Mouse (Mus musculus): ENCODE results near the gene Psmb1.
"Not testable (repeated sequence)": the region's sequence is repeated elsewhere in the genome, so short reads cannot be mapped to it uniquely, and the experiment has no call there.

Psmb1 gene

DNA sequence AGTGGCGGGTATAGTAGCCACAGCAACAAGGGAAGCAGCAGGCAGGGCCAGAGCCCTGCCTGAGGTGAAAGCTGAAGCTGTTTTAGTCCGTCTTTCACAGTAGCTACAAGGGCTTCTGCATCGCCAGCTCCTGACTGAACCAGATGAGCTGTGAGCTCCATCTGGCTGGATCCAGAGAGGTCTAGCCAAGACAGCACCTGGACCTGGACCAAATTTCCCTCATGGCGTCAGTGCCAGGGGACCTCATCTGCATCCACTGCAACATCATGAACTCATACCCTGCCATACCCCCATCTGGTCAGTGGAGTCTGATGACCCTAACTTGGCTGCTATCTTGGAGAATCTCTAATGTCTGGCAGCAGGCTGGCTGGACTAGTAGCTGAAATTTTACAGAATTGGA, 39.8 kb downstream of the Psmb1 start:
- no peak for DNase-seq

DNA sequence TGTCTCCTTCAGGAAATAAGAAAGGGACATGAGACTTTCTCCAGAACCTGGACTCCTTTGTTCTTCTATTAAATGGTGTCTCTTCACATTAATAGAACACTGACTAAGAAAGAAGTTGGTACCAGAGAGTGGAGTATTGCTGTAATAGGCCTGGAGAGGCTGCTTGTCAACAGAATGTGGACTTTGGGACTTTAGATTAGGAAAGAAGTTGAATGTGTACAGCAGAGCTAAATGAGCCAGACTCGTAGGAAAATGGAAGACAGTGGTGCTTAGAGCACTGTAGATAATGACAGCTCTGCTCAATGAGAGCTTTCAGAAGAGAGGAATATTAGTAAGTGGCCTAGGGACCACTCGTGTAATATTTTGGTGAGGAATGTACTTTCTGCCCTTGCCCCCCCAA, 43.0 kb downstream of the Psmb1 start:
- DNase-seq, result no peak

DNA sequence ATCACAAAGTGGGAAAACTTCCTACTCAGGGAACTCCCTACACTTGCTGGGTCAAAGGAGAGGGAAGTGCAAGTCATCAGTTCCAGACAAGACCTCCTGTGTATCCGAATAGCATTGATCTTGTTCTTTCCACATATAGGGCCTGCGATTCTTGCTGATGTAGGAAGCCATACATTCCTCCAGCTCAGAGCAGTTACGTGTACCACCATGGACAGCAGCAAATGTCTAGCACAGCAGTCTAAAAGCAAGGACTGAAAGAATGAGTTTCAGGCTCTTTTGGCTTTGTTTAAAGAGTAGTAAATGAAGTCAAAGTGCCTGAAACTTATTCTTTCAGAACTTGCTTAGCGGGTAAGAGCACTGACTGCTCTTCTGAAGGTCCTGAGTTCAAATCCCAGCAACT, 44.3 kb downstream of the Psmb1 start:
- DNase-seq, result no peak

DNA sequence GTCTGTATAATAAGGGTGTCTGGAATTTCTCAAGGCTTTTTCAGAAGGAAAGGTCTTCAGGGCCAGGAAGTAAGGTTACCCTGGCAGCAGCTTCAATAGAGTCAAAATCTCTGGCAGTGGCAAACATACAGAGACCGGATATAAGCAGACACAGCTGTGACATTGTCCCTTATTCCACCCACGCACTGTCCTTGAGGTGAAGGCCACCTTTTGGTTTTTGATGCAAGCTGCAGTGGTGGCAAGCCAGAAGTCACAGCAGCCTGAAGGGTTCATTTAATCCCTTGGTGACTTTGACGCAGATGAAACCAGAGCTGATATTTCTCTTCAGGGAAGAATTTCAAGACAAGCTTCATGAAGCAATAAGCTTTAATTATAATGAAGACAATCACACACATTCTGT, 49.9 kb downstream of the Psmb1 start:
- no peak for DNase-seq

DNA sequence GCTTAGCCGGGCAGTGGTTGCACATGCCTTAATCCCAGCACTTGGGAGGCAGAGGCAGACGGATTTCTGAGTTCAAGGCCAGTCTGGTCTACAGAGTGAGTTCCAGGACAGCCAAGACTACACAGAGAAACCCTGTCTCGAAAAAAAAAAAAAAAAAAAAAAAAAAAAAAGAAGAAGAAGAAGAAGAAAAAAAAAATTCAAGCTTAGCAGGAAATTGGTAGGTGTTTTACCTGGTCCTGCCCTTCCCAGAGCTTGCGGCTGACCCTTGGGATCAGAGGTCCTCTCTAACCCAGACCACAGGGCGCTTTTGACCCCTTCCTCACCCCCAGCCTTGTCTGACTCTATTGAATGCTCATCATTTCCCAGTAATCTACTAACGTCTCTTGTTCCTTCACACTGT, 50.4 kb downstream of the Psmb1 start:
- not testable (repeated sequence) for DNase-seq

DNA sequence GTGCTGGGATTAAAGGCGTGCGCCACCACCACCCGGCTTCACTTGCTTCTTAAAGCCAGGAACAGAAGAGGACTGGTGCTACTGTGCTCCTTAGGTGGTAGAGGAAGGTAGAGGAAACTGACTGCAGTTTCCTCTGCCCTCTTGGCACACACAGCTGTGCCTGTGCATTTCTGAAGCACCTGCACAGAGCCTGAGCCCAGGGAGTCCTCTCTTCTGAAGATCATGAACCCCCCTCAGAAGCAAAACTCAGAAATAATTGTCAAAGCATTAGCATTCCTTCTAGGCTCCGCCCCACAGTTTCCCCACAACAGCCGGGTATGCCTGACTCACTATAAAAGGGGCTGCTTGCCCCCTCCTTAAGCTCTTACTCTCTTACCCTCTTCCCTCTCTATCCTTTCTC, 51.7 kb downstream of the Psmb1 start:
- DNase-seq, result peak; percentile 53

DNA sequence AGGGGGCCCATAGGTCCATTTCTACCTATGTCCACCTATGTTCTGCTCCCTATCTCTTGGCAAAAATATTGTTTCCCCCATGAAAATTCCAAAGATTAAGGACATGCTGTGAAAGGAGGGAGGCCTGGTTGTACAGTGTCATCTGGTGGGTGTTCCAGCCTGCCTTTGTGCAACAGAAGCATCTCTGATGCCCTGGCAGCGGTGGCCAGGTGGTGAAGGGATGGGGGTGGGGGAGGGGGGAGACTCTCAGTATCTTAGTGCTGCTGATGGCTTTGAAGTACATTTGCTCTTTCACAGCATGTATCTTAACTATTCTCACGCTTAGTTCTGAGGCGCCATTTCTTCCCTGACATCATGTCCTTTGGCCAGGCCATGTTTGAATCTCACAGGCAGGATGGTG, 54.1 kb downstream of the Psmb1 start:
- DNase-seq, result peak; percentile 22

DNA sequence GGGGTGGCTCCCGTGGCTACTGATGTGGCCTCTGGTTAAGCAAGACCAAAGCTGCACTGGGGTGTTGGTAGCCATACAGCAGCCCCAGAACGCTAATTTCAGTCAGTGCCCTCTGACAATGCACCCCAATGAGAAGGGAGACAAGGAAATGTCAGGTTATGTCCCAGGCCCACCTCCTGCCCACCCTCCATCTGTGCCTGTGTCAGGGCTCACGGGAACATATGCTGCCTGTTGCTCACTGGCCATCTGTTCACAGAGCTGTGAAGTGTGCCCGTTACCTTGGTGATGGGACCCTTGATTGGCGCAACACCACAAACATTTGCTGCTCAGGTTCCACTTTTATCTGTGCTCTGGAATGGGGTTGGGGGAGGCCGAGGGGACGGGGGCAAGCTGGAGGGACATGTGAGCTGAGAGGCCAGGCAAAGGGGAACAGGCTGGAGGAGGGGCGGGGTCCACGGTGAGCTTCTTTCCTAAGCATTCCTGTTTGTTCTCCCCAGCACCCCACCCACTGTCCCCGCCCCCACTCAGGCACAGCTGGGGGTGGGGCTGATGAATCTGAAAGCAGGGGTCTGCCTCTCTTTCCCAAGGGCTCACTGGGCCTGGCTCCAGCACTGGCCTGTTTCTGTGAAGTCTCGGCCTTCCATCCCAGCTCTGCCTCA, 59.0 kb downstream of the Psmb1 start:
- no peak for DNase-seq

DNA sequence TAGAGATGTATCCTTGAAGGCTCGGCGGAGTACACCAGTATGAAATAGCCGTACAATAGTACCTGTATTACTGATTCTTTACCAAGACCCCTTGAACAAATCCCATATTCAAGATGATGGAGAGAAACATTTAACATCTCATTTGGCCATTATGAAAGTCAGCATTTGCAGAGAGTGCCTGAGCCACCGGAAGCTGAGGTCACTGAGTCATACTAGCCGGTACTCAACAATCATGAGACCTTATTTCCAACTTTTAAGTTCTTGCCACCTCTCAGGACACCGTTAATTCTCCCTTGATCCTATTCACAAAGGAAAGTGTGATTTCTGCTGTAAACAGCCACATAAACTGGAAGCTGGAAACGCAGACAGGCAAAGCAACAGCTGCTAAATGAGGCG, 59.5 kb downstream of the Psmb1 start:
- no peak for DNase-seq

DNA sequence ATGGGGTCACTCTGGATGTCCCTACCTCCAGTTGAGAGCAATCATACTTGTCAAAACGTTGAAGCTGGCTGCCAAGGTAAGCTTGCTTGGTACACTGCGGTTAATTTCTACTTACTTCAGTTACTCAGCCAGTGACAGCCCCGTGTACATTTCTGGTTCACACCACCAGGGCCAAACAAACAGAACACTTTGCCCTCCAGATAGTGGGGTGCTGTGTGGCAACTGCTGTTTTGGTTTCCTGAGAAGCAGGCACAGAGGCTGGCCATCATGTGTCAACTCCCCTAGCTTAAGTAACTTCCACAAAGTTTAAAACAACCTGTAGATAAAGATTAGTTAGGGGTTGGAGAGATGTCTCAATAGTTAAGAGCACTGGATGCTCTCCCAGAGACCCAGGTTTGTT, 64.8 kb downstream of the Psmb1 start:
- DNase-seq, result no peak

DNA sequence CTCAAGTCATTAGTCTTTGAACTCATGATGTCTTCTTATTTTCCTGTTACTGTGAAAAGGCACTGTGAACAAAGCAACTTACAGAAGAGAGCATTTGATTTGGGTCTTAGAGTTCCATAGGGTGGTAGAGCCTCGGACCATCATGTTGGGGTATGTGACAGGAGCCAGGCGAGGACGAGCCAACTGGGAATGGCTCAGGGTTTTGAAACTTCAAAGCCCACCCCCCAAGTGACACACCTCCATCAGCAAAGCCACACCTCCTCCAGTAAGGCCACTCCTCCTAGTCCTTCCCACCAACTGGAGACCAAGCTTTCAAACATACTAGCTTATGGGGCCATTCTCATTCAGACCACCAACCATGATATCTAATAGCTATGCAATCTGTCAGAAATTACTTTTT, 67.5 kb downstream of the Psmb1 start:
- no peak for DNase-seq

DNA sequence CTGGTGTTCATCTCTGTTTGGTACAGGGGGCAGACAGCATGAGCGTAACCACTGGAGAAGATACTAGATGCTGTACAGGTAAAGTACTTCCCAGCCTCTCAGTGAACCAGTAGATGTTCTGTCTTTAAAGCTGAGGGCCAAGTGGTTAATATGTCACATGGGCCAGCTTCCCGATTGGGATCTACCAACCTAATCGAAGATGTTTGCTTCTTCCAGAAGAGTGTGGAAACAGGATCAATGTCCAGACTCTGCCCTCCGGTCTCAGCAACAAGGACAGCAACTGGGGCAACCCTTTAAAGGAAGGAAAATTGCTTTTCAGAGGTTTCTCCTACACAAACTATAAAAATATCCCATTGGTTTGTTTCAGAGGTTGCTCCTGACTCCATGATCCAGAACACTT, 68.0 kb downstream of the Psmb1 start:
- no peak for DNase-seq

DNA sequence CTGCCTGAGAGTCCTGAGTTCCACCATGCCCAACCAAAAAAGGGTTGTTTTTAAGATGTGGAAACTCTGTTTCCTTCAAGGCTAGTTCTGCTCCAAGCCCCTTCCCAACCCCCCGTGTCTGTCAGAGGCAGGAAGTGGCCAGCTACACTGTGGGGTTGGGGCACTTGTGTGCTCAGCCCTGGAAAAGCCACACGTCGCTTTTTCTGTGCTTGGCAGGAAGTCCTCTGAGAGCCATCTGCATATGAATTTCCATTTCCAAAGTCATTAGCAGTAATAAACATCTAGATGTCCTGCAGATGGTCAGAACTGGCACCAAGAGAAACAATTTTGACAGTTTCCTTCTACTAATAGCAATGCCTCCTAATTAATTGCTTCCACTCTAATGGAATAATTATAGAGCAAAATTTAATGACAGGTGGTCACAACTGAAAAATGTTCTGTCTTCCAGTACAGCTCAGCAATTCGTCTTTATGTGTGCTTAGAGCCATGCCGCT, 68.5 kb downstream of the Psmb1 start:
- DNase-seq, result peak; percentile 30

DNA sequence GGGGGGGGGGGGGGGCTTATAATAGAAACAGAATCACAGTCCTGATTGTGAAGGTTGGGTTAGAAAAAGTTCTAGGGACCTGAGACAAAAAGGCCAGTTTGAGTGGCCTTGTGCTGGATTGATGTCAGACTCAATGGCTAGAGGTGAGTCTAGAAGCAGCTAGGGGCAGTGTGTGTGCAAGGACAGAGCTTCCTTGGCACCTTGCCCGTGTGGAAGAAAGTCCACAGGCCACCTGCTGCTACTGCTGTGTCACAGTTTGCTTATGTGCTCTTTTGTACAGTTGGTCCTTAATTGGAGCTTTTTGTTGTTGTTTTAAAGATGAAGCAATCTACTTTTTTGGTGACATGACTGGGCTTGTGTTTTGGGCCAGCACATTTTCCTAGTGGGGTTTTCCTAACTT, 69.6 kb downstream of the Psmb1 start:
- DNase-seq, result no peak

DNA sequence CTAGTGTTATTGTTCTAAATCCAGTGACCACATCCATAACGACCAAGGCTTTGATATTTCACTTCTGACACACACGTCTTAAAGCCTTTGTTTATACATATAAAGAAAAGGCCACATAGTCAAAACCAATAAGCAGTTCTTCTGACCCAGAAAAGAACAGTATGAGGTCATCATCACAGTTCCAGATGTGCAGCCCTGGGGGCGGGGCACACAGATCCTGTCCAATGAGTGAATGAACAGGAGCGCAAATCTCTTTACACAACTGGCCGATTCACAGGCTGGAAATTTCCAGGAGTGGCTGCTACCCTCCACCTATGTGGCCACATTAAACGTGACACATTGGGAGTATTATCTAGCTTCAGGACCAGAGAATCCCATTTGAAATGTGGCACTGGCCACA, 70.1 kb downstream of the Psmb1 start:
- DNase-seq, result no peak

DNA sequence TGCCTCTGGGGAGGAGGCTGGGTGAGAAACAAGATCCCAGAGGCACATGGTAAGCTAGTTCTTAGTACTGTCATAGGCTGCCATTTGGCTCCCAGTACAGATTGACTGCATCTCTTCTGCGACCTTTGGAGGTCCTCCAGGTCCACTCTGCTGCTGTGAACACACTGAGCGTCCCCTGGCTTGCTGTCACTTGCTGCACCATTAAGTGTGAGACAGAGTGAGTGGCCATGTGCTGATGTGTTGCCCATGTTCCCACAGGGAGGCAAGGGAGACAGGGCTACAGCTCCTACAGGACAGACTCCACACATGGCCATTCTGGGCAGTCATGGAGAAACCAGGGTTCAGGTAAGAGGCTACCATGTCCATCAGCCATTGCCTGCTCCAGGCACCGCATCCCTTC, 73.6 kb downstream of the Psmb1 start:
- DNase-seq, result no peak

Measured in thymus, postnatal 4 days (tissue).